Mouse (Mus musculus) liver, adult 2 months (tissue): ENCODE results near the gene Cdh13.

Experiments
- CTCF ChIP-seq: fragments of 200-500 bp; IDR thresholded peaks from 2 replicates; pipeline ENCODE4 v1.5.1; 2011; ENCODE audit warnings: low read depth, low read length, control low read depth
- POLR2A ChIP-seq: fragments of 200-500 bp; IDR thresholded peaks from 2 replicates; pipeline ENCODE4 v1.6.1; 2011; ENCODE audit warnings: low read length, control low read depth; ENCODE audit not compliant: insufficient read depth; ENCODE audit errors: extremely low read depth

DNA sequence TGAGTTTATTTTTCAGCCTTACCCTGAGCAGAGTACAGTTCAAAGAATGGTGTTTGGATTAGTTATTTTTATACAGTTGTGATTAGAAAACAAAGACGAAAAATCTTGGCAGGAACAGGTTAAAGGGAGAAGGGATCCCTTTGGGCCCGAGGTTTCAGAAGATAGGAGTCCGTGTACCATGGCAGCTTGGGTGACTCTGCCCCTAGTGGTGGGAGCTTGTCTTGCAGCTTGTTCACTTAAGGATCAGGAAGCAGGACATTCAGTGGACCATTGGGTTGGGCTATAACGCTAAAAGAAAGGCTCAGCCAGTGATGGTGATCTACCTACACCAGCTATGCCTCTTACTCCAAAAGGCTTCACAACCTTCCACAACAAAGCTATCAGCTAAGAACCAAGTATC, 8.8 kb upstream of the Cdh13 start:
- TF ChIP-seq POLR2A (no peak), CTCF (peak; percentile 78)
